Mouse (Mus musculus) left cerebral cortex, adult 2 months (tissue): ENCODE measurements around the gene Gm6358. TPM values are rescaled to one million over a fixed set of nuclear protein-coding genes. Genes with fewer than 3 reads are reported as not detected.
"Not testable (repeated sequence)": the region's sequence is repeated elsewhere in the genome, so short reads cannot be mapped to it uniquely, and the experiment has no call there.

Experiments used
- DNase-seq, 2 experiments: peaks; one replicate each; pipeline ENCODE4 v3.0.0; 2021 to 2022; ENCODE audit warnings: low spot score in 2 of 2, mixed read lengths in 1 of 2; ENCODE audit errors: extremely low spot score in 1 of 2
- H3K27ac ChIP-seq: fragments of 200-600 bp; 2 replicates; pipeline ENCODE4 v1.8.1; 2022
- H3K4me3 ChIP-seq: fragments of 200-600 bp; 2 replicates; pipeline ENCODE4 v1.8.1; 2022
- CTCF ChIP-seq: fragments of 200-600 bp; IDR thresholded peaks from 2 replicates; pipeline ENCODE4 v1.8.1; 2022; ENCODE audit warnings: antibody characterized with exemption, mild to moderate bottlenecking, moderate library complexity
- intact Hi-C: fragments of 180-260 bp; cut with DNase I; formaldehyde crosslinking; loops from one replicate; pipeline ENCODE4 v1.15.1; 2025
- long read RNA-seq, 2 experiments: library from polyadenylated mRNA; stranded (forward); transcript quantifications; one replicate each; pipeline ENCODE4 v2.0.0; 2021; ENCODE audit warnings: borderline mapping rate in 2 of 2
- total RNA-seq, 2 experiments: library from RNA; stranded (reverse); gene quantifications; 2 replicates each; pipeline ENCODE4 v1.2.3; 2021

Gene Gm6358
- not detected for total RNA-seq
- long read RNA-seq, experiment 1, result 0 reads
- long read RNA-seq, experiment 2, result 0 reads

DNA sequence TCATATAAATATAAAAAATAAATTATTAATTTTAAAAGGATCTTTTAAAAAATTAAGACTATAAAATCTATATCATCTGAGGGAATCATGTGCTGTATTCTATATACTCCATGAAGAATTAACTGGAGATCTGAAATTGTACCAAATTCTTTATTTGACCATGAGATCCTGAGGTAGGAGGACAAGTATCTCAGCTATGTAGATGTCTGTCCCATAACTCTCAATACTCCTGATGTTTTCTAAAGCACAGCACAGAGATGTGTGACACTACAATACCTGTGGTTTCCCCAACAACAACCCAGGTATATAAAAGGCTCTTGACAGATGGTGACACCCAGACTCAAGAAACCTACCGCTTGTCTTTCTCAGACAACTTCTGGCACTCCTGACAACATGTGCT lies at the start of gene Gm6358:
Gm6358 (plus strand) TSS at position 301 of the 400 bp plus-strand sequence.
- no peak for DNase-seq
- TF ChIP-seq CTCF, result no peak
- intact Hi-C loops, result no loop called here
- Histone ChIP-seq H3K27ac (no peak within 1 kb of the TSS), H3K4me3 (no peak within 1 kb of the TSS)

- Histone ChIP-seq H3K4me3 (no peak within 1 kb of the TSS), H3K27ac (no peak within 1 kb of the TSS)
- no peak for TF ChIP-seq CTCF
- DNase-seq, result no peak
- intact Hi-C loops, result no loop called here
Observed at GRCm38 (mm10) chr16:89150786-89151185, 10.1 kb downstream of the Gm6358 start, which contains the start of gene Gm10061. TSS of gene Gm10061 (plus strand) at chr16:89151086.

DNA sequence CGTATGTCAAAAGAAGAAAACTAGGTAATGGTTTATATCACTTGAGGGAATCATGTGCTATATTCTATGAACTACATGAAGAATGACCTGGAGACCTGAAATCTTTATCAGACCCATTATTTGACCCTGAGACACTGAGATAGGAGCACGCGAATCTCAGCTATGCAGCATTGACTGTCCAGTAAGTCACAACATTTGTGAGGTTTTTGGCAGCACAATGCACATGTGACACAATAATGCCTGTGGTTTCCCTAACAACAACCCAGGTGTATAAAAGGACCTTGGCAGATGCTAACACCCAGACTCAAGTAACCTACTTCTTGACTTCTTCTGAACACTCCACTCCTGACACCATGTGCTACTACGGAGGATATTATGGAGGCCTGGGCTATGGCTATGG lies 17.0 kb downstream of the Gm6358 start, which contains the start of gene Gm9789:
Gm9789 (plus strand) TSS at position 301 of the 400 bp plus-strand sequence.
- Histone ChIP-seq H3K4me3 (no peak within 1 kb of the TSS), H3K27ac (no peak within 1 kb of the TSS)
- no peak for DNase-seq
- TF ChIP-seq CTCF, result no peak
- intact Hi-C loops, result no loop called here

DNA sequence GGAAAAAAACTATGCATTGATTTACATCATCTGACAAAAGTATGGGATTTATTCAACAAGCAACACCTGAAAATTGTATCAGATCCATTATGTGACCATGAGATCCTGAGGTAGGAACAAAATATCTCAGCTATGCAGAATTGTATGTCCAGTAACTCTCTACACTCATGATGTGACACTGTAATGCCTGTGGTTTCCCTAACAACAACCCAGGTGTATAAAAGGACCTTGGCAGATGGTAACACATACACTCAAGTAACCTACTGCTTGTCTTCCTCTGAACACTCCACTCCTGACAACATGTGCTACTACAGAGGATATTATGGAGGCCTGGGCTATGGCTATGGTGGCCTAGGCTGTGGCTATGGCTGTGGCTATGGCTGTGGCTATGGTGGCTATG lies 28.5 kb downstream of the Gm6358 start, which contains the start of gene Gm7735:
Gm7735 (plus strand) TSS at position 301 of the 400 bp plus-strand sequence.
- DNase-seq, H3K4me3 ChIP-seq, intact Hi-C loops, H3K27ac ChIP-seq: not testable (repeated sequence)

DNA sequence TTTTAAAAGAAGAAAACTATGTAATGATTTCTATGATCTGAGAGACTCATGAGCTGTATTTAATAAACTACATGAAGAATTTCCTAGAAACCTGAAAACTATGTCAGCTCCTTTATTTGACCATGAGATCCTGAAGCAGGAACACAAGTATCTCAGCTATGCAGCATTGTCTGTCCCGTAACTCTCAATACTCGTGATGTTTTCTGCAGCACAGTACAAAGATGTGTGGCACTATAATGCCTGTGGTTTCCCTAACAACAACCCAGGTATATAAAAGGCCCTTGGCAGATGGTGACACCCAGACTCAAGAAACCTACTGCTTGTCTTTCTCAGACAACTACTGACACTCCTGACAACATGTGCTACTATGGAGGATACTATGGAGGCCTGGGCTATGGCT lies 33.8 kb downstream of the Gm6358 start, which contains the start of gene 1110057P08Rik:
1110057P08Rik (plus strand) TSS at position 301 of the 400 bp plus-strand sequence.
- DNase-seq, result no peak
- TF ChIP-seq CTCF, result no peak
- no peak within 1 kb of the TSS for H3K4me3 ChIP-seq
- intact Hi-C loops, result no loop called here
- H3K27ac ChIP-seq, result no peak within 1 kb of the TSS

DNA sequence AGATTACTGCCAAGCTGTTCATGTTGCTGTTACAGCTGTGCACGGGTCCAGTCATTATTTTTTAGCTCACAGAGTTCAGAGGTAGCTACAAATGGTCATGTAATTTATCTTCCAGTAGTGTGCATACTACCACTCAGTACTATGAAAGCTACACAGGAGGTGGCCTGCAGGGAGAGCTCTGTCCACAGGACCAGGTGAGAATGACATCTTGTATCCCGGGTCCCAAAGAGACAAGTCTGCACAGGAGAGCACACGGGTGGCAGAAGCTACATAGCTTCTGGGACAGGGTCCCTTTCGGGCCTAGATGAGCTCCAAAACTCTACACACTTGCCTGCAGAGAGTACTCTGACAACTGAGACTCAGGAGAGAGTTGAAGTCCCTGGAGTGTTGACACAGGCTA lies 48.0 kb downstream of the Gm6358 start:
- TF ChIP-seq CTCF, result no peak
- H3K4me3 ChIP-seq, result no peak overlapping the region
- no peak overlapping the region for H3K27ac ChIP-seq
- DNase-seq, result no peak
- intact Hi-C loops, result no loop called here

Other genes with a start within 250 kb of the Gm6358 start
- gene Krtap19-5, start 244.4 kb upstream of the Gm6358 start, total RNA-seq, result not detected
- gene Krtap19-9b, start 208.6 kb upstream of the Gm6358 start, total RNA-seq, result not detected
- gene Krtap16-3, start 178.0 kb upstream of the Gm6358 start, total RNA-seq, result not detected
- gene Krtap22-2, start 130.1 kb upstream of the Gm6358 start, total RNA-seq, result not detected
- not detected for gene Gm10229, start 125.6 kb upstream of the Gm6358 start, total RNA-seq
- not detected for gene Krtap6-1, start 109.2 kb upstream of the Gm6358 start, total RNA-seq
- not detected for gene Gm10228, start 99.4 kb upstream of the Gm6358 start, total RNA-seq
- gene Krtap6-5, start 93.0 kb upstream of the Gm6358 start, total RNA-seq, result not detected
- not detected for gene 1110025L11Rik, start 76.8 kb upstream of the Gm6358 start, total RNA-seq
- gene Krtap6-3, start 56.8 kb upstream of the Gm6358 start, total RNA-seq, result not detected
- gene Gm10061, start 10.2 kb downstream of the Gm6358 start, total RNA-seq, result not detected
- gene Gm9789, start 17.1 kb downstream of the Gm6358 start, total RNA-seq, result not detected
- gene Gm7735, start 28.6 kb downstream of the Gm6358 start, total RNA-seq, result not detected
- gene 1110057P08Rik, start 33.9 kb downstream of the Gm6358 start, total RNA-seq, result not detected
- not detected for gene Krtap20-2, start 65.0 kb downstream of the Gm6358 start, total RNA-seq